Mouse (Mus musculus) testis, postnatal 10 days (tissue): Measurements from ENCODE around the gene Bmp2.

Experiments used
- DNase-seq: peaks from one replicate; pipeline ENCODE4 v3.0.0; 2021; ENCODE audit warnings: low spot score

The Bmp2 gene

DNA sequence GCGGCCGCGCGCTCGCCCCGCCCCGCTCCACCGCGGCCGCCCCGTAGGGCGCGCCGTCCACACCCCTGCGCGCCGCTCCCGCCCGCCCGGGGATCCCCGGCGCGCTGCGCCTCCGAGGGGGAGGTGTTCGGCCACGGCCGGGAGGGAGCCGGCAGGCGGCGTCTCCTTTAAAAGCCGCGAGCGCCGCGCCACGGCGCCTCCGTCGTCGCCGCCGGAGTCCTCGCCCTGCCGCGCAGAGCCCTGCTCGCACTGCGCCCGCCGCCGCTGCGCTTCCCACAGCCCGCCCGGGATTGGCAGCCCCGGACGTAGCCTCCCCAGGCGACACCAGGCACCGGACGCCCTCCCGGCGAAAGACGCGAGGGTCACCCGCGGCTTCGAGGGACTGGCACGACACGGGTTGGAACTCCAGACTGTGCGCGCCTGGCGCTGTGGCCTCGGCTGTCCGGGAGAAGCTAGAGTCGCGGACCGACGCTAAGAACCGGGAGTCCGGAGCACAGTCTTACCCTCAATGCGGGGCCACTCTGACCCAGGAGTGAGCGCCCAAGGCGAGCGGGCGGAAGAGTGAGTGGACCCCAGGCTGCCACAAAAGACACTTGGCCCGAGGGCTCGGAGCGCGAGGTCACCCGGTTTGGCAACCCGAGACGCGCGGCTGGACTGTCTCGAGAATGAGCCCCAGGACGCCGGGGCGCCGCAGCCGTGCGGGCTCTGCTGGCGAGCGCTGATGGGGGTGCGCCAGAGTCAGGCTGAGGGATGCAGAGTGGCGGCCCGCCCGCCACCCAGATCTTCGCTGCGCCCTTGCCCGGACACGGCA is at the start of gene Bmp2:
Bmp2 (plus strand) TSS at position 129 of the 811 bp plus-strand sequence.
- DNase-seq, result peak; percentile 57

DNA sequence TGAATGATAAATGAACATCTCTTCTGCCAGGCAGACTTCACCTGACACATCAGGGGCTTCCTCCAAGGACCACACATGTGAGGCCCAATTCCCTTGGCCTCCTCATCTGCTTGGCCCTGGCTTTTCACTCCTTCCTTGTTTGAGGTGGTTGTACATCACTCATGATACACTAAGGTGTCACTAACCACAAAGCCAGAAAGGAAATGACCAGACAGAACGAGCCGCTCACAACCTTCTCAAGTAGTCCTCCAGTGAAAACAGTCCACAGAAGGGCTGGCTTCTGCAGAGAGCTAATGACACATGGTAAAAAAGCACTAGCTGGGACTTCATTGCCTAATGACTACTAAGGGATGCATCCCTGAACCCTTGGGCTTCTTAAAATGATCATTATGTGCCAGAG is 46.3 kb upstream of the Bmp2 start:
- no peak for DNase-seq

DNA sequence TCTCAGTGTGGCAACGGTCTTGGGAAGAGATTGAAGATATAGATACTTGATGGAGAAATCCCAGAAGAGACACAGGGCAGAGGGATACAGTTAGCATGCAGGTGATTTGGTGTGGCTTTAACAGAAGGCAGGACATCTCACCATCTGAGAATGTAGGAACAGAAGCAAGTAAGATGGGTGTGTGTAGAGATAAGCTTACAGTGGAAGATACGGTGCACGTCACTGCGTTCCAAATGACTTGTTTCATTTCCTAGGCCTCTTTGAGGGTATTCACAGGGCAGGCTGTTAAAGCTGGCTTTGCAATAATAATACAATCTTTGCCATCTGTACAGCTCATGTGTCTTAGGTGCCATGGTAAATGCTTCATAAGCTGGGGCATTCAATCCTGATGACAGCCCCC is 44.9 kb upstream of the Bmp2 start:
- no peak for DNase-seq

DNA sequence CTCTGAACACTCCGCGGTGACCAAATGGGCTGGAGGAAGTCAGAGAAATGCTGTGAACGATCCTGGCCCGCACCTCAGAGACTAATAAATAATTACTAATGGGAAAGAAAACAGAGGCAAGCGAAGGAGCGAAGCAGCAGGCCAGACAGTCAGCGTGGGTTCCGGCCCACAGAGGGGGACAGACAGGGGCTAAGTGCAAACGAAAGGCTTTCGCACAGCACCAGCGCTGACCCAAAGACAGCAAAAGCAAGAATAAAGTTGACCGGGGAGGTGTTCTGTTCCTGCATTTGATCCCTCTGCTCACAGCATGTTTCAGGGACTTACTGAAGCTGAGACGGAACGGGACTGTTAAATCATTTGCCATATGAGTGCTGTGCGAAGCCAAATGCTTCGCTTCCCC is 42.8 kb upstream of the Bmp2 start:
- no peak for DNase-seq

DNA sequence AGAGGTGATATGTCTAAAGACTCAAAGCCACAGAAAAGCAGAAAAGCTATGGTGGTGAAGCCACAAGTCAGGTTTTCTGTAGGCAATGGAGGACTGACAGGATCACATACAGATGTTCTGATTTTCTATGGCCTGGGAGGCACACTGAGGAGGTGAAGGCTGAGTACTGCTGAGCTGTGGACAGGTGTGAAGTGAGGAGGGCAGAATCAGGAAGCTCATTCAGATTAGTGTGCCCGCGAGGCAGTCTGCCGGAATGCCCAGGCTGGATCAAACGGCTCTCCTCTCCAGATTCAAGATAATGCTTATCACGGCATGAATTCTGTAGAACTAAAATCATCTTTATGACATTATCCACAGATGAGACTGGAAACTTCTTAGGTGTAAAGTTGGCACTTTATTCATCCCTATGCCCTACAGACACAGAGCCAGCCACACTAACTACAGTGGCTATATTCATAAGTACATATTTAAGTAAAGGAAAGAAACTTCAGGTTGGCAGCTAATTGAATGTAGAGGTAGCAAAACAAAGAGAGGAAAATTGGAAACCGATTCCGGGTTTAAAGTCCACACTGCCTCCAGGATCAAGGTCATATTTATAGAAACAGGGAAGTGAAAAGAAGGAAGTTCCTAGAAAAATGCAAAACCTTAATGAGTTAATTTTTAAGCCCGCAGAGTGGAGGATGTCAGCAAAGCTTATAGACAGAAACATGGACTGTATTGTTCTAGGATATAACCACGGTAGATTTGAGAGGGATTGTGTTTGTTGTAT is 40.8 kb upstream of the Bmp2 start:
- DNase-seq, result no peak

DNA sequence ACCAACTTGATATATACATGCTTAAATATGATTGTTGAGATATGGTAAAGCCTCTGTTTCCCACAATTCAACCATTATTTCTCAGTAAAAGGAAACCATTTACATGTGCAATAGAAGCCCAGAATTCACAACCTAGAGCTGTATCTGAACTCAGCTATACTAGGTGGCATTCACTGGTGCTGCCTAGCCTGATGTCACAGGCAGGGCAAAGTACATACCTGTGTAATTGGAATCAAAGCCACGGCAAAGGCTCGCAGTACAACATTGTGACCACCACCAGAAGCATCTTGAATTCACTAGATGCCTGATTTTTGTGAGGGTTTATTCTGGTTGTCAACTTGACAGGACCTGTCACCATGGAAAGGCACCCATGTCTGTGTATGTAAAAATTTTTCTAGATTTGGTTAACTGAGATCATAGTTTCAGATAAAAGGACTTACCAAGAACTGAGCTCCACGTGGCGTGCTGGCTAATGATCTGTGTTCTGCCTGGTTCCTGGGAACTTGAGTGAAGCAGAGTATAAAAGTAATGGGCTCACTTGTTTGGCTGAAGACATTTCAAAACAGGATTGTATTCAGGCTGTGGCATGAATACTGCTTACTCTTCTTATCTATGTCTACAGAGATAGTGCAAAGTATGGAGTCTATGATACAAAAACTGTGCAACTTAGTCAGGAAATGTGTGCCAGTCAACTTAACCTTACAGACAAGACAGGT is 35.5 kb upstream of the Bmp2 start:
- DNase-seq, result no peak

DNA sequence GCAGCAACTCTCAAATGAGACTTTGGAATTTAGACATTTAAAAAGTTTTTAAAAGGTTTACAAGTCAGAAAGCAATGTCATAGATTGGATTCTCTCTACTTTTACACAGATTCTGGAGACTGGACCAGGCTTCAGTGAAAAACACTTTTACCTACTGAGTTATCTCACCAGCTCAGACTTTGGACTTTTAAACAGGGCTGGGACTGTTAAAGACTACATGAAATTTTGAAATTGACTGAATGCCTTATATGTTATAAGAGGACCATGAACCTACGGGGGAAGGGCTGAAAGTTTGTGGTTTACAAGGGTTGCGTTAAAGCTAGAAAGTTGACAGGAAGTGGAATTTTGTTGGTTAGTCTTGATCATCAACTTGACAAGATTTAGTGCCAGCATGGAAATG is 34.1 kb upstream of the Bmp2 start:
- DNase-seq, result no peak

DNA sequence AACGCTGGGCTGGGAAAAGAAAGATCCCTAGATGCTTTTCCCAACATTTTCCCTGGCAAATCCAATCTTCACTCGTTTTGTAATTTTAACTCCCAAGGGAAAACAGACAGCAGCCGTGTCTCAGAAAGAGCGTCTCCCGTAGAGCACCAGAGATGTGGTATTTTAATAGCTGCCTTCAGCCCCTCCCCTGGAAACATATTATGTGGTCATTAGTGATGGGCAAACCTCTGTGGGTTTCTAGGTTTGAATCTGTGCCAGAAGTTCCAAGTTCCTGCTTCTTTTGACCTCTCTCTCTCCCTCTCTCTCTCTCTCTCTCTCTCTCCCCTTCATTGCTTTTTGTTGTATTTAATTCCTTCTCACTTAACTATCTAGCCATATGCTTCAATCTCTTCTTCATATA is 30.8 kb upstream of the Bmp2 start:
- DNase-seq, result no peak

DNA sequence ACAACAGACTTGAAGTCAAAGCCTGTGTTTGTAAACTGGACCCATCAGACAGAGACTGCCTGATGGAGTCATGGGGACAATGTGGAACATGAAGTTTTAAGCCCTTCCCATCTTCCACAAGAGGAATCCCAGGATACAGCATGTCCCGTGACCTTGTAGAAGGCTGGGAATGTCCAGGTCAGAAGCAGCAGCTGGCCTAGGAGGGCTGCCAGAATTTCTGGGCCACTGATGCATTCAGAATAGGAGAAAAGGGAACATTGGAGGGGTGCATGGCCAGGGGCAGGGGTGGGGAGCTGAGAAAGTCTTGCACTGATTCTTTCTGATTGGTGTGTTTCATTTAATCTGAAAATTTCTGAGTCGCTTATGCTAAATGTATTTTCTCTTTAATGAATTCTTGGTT is 29.8 kb upstream of the Bmp2 start:
- peak; percentile 58 for DNase-seq

DNA sequence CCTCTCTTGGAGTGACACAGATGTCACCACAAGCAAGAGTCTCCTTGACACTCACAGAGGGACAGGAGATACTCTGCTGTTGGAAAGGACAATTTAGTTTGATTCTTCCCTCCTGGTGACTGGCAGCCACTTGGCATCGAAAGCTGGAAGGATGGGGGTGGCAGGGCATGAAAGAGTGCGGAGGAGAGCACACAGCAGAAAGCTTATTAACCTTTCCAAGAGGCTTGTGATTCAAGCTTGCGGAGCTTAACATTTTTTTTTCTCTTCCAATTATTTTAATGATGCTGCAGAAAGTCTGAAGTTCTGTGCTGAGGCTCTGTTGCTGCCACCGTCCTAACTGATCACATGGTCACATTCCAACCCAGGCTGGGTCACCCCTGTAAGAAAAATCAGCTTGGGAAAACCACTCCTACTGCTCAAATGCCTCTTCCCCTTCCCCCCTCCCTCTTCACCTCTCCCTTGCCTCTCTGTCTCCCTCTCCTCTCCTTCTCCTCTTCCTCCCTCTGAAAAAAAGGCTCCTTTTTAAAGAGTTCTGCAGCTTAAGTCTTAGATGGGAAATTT is 26.3 kb upstream of the Bmp2 start:
- DNase-seq, result no peak

DNA sequence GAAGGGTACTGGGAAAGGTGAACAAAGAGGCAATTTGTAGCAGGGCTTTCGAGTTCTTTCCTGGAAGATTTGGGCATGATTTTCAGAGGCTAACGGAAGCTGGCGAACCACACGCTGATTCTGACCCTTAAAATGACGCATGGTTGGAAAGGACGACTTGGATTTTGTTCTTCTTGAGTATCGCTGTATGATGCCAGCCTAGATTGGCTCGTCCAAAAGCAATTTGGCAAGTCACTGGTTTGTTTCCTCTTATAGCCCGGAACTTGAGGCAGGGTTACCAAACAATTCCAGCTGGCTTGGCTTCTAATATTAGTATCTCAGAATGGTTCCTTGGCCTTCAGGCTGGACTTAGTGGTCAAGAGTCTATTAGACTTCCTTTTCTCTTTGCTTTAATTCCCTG is 22.6 kb upstream of the Bmp2 start:
- no peak for DNase-seq

DNA sequence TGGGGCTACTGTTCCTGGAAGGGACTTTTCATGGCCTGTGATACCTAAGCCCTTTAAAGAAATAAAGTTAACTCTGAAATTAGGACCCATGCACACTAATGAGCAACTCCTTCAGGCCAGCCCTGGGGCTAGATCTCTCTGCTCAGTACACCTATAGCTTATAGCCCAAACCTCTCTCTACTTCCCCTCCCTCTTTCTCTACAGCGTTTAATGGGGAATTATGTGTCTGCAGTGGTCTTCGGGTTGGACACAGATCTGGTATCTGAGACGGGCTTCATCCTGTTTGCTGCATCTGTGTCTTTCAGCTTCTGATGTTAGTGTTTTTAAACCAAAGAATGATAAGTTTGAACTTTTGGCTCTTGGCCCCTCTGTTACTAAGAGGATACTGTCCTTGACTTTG is 18.9 kb upstream of the Bmp2 start:
- no peak for DNase-seq

DNA sequence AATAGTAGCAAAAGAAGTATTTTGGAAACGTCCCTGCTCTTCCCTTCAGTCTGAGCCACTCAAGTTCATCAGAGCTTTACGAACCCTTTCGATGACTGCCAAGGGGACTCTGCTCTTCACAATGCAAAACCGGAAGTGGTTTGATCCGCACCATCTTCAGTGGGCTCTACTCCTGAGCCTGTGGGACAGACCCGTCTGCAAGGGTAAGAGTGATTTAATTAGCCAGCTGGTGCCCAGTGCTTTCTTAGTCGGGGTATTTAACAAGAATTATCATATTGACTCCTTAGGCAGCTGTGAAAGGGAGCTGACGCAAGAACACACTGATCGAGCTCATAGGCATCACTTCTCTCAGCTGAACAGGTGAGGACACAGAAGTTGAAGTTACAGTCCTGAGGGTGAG is 16.5 kb upstream of the Bmp2 start:
- DNase-seq, result no peak

DNA sequence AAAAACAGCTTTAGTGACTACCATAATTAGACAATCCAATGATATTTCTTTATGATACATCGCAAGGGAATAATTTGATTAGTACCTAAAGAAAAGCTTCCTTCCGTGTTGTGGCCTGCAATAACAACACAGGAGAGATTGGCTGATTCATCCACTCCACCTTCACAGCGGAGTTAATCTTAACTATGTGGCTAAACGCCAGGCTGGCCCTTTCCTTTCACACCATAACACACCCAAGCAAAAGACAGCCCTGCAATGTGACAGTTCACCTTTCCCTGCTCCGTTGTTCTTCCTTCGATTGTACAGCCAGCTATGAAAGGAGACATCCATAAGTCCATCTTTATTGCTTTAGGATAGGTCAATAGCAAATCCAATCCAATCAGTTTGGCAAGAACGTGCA is 15.1 kb upstream of the Bmp2 start:
- no peak for DNase-seq

DNA sequence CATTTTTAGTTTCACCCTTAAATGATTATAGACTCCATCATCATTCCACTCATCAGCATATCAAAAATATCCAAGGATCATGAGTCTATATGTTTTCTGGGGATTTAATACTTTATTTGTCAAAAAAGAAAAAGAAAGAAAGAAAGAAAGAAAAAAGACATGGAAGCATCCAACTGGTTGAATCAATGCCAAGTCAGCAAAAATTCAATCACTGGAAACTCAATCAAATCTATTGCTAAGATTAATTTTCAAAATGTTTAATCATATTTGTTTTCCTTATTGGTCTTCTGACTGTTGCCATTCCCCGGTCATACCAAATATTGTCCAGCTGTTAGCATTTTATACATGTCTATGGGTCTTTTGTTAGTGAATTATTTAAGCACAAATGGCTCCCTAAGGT is 11.3 kb upstream of the Bmp2 start:
- DNase-seq, result no peak

DNA sequence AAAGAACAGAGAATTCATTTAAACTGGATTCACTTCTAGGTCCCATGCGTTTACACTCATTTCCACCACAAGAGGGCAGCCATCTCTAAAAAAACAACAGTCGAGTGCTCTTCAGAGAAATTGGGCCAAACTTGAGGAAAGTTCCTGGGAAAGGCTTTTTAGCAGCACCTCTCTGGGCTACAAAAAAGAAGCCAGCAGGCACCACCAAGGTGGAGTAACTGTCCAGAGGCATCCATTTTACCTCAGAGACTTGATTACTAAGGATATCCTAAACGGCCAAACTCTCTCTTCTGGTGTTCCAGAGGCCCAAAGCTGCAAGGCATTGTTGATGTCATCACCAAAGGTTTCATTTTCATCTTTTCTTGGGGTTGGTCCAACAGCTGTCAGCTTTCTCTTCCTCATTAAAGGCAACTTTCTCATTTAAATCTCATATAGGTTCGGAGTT is 1.7 kb upstream of the Bmp2 start:
- DNase-seq, result peak; percentile 58

DNA sequence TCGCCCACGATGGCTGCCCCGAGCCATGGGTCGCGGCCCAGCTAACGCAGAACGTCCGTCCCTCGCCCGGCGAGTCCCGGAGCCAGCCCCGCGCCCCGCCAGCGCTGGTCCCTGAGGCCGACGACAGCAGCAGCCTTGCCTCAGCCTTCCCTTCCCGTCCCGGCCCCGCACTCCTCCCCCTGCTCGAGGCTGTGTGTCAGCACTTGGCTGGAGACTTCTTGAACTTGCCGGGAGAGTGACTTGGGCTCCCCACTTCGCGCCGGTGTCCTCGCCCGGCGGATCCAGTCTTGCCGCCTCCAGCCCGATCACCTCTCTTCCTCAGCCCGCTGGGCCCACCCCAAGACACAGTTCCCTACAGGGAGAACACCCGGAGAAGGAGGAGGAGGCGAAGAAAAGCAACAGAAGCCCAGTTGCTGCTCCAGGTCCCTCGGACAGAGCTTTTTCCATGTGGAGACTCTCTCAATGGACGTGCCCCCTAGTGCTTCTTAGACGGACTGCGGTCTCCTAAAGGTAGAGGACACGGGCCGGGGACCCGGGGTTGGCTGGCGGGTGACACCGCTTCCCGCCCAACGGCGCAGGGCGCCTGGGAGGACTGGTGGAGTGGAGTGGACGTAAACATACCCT is 995 bp downstream of the Bmp2 start:
- DNase-seq, result peak; percentile 50

DNA sequence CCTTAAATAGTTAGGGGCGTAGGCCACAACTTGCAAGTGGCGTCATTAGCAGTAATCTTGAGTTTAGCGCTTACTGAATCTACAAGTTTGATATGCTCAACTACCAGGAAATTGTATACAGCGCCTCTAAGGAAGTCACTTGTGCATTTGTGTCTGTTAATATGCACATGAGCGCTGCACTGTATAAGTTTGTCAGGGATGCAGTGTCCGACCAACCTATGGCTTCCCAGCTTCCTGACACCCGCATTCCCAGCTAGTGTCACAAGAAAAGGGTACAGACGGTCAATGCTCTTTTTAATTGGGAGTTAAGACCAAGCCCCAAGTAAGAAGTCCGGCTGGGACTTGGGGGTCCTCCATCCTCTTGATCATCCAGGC is 1.9 kb downstream of the Bmp2 start:
- no peak for DNase-seq

DNA sequence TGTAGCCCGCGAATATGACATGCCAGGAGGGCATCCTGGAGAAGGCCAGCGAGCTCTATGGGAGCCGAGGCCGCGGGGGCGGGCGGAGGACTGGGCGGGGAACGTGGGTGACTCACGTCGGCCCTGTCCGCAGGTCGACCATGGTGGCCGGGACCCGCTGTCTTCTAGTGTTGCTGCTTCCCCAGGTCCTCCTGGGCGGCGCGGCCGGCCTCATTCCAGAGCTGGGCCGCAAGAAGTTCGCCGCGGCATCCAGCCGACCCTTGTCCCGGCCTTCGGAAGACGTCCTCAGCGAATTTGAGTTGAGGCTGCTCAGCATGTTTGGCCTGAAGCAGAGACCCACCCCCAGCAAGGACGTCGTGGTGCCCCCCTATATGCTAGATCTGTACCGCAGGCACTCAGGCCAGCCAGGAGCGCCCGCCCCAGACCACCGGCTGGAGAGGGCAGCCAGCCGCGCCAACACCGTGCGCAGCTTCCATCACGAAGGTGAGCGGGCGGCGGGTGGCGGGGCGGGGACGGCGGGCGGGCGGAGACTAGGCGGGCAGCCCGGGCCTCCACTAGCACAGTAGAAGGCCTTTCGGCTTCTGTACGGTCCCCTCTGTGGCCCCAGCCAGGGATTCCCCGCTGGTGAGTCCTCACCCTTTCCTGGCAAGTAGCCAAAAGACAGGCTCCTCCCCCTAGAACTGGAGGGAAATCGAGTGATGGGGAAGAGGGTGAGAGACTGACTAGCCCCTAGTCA is 2.5 kb downstream of the Bmp2 start:
- peak; percentile 65 for DNase-seq

DNA sequence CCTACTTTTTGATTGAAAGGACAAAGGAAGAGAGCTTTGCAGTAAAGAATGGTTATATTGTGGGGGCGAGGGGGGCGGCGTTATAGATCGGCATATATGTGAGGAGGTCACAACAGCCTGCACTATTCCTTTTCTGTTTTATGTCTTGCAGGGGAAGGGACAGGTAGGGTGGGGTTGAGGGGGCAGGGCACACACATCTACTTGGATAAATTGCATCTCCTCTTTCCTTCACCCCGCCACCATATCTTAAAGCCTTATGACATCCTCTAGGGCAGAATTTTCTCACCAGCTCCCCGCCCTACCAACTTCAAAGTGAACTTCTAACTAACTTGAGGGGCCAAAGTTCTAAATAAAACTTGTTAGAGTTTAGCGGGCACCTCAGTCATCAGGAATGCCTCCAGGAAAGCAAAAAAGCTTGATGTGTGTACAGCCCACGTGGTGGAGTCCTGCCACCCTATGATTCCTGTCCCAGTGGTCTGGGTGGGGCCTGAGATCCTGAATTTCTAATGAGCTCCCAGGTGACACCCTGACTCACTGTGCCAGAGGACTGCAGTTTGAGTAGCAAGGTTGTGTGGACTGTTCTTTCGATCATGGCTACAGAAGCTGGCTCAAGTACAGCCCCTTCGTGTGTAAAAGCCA is 12.4 kb downstream of the Bmp2 start:
- no peak for DNase-seq

DNA sequence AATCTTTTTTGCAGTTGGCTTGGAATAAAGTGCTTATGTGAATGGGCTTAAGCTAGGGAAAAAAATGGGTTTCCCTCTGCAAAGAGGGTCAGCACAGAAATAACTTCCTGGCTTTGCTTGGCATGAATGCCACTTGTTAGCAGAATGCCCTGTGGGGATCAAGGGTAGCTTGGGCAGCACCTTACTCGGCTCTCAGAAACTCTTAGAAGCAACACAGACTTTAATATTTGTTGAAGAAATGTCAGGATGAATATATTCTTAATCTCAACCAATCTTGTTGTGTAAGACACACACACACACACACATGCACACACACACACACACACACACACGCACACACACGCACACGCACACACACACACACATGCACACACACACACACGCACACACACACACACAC is 13.5 kb downstream of the Bmp2 start:
- DNase-seq, result no peak
